Mouse (Mus musculus): ENCODE measurements around the gene Atp6v1g1. TPM values are rescaled to one million over a fixed set of nuclear protein-coding genes. Genes with fewer than 3 reads are reported as not detected.

Gene Atp6v1g1
- total RNA-seq, 1 experiment: 105 TPM

DNA sequence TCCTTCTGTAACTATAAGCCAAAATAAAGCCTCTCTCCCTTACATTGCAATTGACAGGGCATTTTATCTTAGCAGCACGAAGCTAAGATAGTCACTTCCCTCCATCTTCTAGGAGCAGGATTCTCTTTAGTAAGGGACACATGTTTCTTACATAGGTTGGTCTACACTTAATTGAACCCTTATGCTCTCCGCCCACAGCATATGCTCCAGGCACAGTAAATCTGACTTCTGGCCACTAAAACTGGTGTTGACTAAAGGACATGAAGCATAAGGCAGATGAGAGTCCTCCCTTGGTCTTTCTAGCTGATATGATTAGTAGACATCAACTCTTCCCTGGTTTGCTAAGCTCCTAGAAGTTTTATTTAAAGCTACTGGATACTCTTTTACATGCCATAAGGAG lies 31.7 kb upstream of the Atp6v1g1 start:
- Histone ChIP-seq H3K9ac (ENCODE audit: insufficient read depth, low read depth, low read length, poor library complexity, severe bottlenecking) (no peak overlapping the region), H3K36me3 (ENCODE audit: control insufficient read depth, insufficient read depth, low read length, poor library complexity, severe bottlenecking) (no peaks in the 10 kb centered on the region), H3K27ac (ENCODE audit: insufficient read depth, low read depth, low read length, poor library complexity, severe bottlenecking) (no peak overlapping the region), H3K4me3 (ENCODE audit: insufficient read depth in 1 of 2, low read depth in 1 of 2, low read length in 2 of 2, poor library complexity in 1 of 2, severe bottlenecking in 1 of 2) (no peak overlapping the region), H3K4me1 (ENCODE audit: control insufficient read depth in 2 of 2, insufficient read depth in 2 of 2, low read length in 2 of 2, poor library complexity in 1 of 2) (no peaks in the 10 kb centered on the region), H3K9me3 (ENCODE audit: control insufficient read depth, insufficient read depth, low read depth, low read length) (no peaks in the 10 kb centered on the region)
- no peak for DNase-seq (ENCODE audit: low read depth, low spot score)
- in situ Hi-C loops (cut with MboI; ENCODE audit: low sequenced_read_pairs in 2 of 2, unreplicated experiment in 2 of 2): no loop called here
- no peak for TF ChIP-seq MAFK (IDR thresholded peaks at IDR 0.05; ENCODE audit: insufficient read depth, low read depth, low read length)
- TF ChIP-seq ZNF384 (IDR thresholded peaks at IDR 0.05; ENCODE audit: low read depth, low read length): no peak
- TF ChIP-seq HCFC1 (IDR thresholded peaks at IDR 0.05; ENCODE audit: borderline replicate concordance, insufficient read depth, low read length): no peak
- TF ChIP-seq CHD2 (IDR thresholded peaks at IDR 0.05; ENCODE audit: low read depth, low read length): no peak
- TF ChIP-seq ZC3H11A (IDR thresholded peaks at IDR 0.05; ENCODE audit: borderline replicate concordance, low read depth, low read length): no peak

DNA sequence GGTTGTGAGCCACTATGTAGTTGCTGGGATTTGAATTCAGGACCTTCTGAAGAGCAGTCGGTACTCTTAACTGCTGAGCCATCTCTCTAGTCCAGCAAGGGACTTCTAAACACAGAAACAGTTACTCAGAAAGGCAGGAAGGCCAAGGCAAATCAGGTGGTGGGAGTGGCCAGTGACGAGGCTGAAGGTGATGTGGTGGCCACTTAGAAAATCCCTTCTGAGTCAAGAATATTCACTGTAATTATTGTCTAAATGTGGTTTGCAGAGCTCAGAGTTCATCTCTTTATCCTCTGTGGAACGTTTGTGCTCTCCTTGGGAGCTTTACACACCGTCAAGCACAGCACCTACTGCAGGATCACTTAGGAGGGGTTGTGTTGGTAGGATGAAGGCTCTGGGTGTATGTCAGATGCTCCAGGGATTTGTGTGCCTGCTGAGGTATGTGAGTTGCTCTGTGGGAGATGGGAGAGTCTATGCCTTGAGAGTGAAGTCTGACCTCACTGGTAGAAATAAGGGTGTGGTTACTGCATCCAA lies 30.1 kb upstream of the Atp6v1g1 start:
- DNase-seq (ENCODE audit: low read depth, low spot score): no peak
- no peak overlapping the region for H3K27ac ChIP-seq (ENCODE audit: insufficient read depth, low read depth, low read length, poor library complexity, severe bottlenecking)
- in situ Hi-C loops (cut with MboI; ENCODE audit: low sequenced_read_pairs in 2 of 2, unreplicated experiment in 2 of 2): no loop called here
- no peaks in the 10 kb centered on the region for H3K9me3 ChIP-seq (ENCODE audit: control insufficient read depth, insufficient read depth, low read depth, low read length)
- TF ChIP-seq MAFK (IDR thresholded peaks at IDR 0.05; ENCODE audit: insufficient read depth, low read depth, low read length) (no peak), ZC3H11A (IDR thresholded peaks at IDR 0.05; ENCODE audit: borderline replicate concordance, low read depth, low read length) (no peak), HCFC1 (IDR thresholded peaks at IDR 0.05; ENCODE audit: borderline replicate concordance, insufficient read depth, low read length) (no peak), ZNF384 (IDR thresholded peaks at IDR 0.05; ENCODE audit: low read depth, low read length) (no peak), CHD2 (IDR thresholded peaks at IDR 0.05; ENCODE audit: low read depth, low read length) (no peak)
- H3K9ac ChIP-seq (ENCODE audit: insufficient read depth, low read depth, low read length, poor library complexity, severe bottlenecking): no peak overlapping the region
- no peak overlapping the region for H3K4me3 ChIP-seq (ENCODE audit: insufficient read depth in 1 of 2, low read depth in 1 of 2, low read length in 2 of 2, poor library complexity in 1 of 2, severe bottlenecking in 1 of 2)
- H3K4me1 ChIP-seq (ENCODE audit: control insufficient read depth in 2 of 2, insufficient read depth in 2 of 2, low read length in 2 of 2, poor library complexity in 1 of 2): no peaks in the 10 kb centered on the region
- no peaks in the 10 kb centered on the region for H3K36me3 ChIP-seq (ENCODE audit: control insufficient read depth, insufficient read depth, low read length, poor library complexity, severe bottlenecking)

DNA sequence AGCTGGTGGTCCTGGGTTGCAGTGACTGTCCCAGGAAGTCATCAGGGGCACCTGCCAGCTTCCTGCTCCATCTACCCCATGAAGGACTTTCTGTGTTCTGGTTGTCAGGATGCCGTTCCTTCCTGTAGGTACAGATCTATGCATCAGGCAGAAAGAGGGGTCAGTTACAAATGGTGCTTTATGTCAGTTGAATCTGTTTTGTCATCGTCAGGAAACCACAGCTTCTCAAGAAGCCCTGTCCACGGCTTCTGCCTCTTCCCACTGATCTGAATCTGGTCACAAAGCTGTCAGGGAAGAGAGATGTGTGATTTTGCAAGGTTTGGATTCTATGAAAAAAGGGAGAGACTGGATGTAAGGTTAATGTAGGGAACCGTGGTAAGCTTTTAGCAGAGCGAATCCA lies 29.6 kb upstream of the Atp6v1g1 start:
- DNase-seq (ENCODE audit: low read depth, low spot score): no peak
- no peaks in the 10 kb centered on the region for H3K4me1 ChIP-seq (ENCODE audit: control insufficient read depth in 2 of 2, insufficient read depth in 2 of 2, low read length in 2 of 2, poor library complexity in 1 of 2)
- TF ChIP-seq MAFK (IDR thresholded peaks at IDR 0.05; ENCODE audit: insufficient read depth, low read depth, low read length) (no peak), ZC3H11A (IDR thresholded peaks at IDR 0.05; ENCODE audit: borderline replicate concordance, low read depth, low read length) (no peak), CHD2 (IDR thresholded peaks at IDR 0.05; ENCODE audit: low read depth, low read length) (no peak), HCFC1 (IDR thresholded peaks at IDR 0.05; ENCODE audit: borderline replicate concordance, insufficient read depth, low read length) (no peak), ZNF384 (IDR thresholded peaks at IDR 0.05; ENCODE audit: low read depth, low read length) (no peak)
- no peak overlapping the region for H3K4me3 ChIP-seq (ENCODE audit: insufficient read depth in 1 of 2, low read depth in 1 of 2, low read length in 2 of 2, poor library complexity in 1 of 2, severe bottlenecking in 1 of 2)
- no peaks in the 10 kb centered on the region for H3K36me3 ChIP-seq (ENCODE audit: control insufficient read depth, insufficient read depth, low read length, poor library complexity, severe bottlenecking)
- no peak overlapping the region for H3K9ac ChIP-seq (ENCODE audit: insufficient read depth, low read depth, low read length, poor library complexity, severe bottlenecking)
- in situ Hi-C loops (cut with MboI; ENCODE audit: low sequenced_read_pairs in 2 of 2, unreplicated experiment in 2 of 2): no loop called here
- no peaks in the 10 kb centered on the region for H3K9me3 ChIP-seq (ENCODE audit: control insufficient read depth, insufficient read depth, low read depth, low read length)
- H3K27ac ChIP-seq (ENCODE audit: insufficient read depth, low read depth, low read length, poor library complexity, severe bottlenecking): no peak overlapping the region

DNA sequence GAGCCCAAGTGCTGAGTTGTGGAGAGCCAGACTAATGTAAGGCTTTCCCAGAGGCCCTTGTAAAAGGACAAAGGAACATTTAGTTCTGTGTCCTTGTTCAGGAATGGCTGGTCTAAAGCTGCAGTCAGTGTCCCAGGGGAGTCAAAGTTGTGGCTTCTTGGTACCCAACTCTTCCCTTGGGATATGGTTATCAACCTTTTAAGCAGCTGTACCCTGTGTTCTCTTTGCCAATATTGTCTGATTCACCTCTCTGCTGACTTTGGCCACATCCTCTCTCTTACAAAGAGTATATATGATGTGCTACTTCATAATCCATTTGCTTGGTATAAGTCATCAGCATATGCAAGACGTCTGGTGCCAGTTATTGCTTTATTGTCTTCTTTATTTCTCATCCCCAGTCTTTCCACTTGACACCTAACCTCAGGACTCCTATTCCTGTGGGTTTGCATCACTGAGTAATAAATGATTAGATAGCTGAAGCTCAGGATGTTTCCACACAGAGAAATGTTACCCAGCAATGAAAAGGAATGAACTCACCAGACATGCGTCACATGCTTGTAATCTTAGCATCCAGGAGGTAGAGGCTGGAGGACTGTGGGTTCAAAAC lies 22.7 kb upstream of the Atp6v1g1 start:
- no peak overlapping the region for H3K4me3 ChIP-seq (ENCODE audit: insufficient read depth in 1 of 2, low read depth in 1 of 2, low read length in 2 of 2, poor library complexity in 1 of 2, severe bottlenecking in 1 of 2)
- no peaks in the 10 kb centered on the region for H3K36me3 ChIP-seq (ENCODE audit: control insufficient read depth, insufficient read depth, low read length, poor library complexity, severe bottlenecking)
- in situ Hi-C loops (cut with MboI; ENCODE audit: low sequenced_read_pairs in 2 of 2, unreplicated experiment in 2 of 2): no loop called here
- H3K9me3 ChIP-seq (ENCODE audit: control insufficient read depth, insufficient read depth, low read depth, low read length): no peaks in the 10 kb centered on the region
- H3K9ac ChIP-seq (ENCODE audit: insufficient read depth, low read depth, low read length, poor library complexity, severe bottlenecking): no peak overlapping the region
- no peak for TF ChIP-seq ZC3H11A (IDR thresholded peaks at IDR 0.05; ENCODE audit: borderline replicate concordance, low read depth, low read length)
- no peak for TF ChIP-seq HCFC1 (IDR thresholded peaks at IDR 0.05; ENCODE audit: borderline replicate concordance, insufficient read depth, low read length)
- no peak for TF ChIP-seq CHD2 (IDR thresholded peaks at IDR 0.05; ENCODE audit: low read depth, low read length)
- no peak for TF ChIP-seq MAFK (IDR thresholded peaks at IDR 0.05; ENCODE audit: insufficient read depth, low read depth, low read length)
- no peak for TF ChIP-seq ZNF384 (IDR thresholded peaks at IDR 0.05; ENCODE audit: low read depth, low read length)
- H3K4me1 ChIP-seq (ENCODE audit: control insufficient read depth in 2 of 2, insufficient read depth in 2 of 2, low read length in 2 of 2, poor library complexity in 1 of 2): no peaks in the 10 kb centered on the region
- DNase-seq (ENCODE audit: low read depth, low spot score): no peak
- no peak overlapping the region for H3K27ac ChIP-seq (ENCODE audit: insufficient read depth, low read depth, low read length, poor library complexity, severe bottlenecking)
